Mouse (Mus musculus): ENCODE data around the gene Gpr171. TPM values are rescaled to one million over a fixed set of nuclear protein-coding genes. Genes with fewer than 3 reads are reported as not detected.
"Not testable (repeated sequence)": the region's sequence is repeated elsewhere in the genome, so short reads cannot be mapped to it uniquely, and the experiment has no call there.

The Gpr171 gene
- 0.32 and 0.49 TPM in 2 replicates for polyA plus RNA-seq (2012; rRNA removed)

DNA sequence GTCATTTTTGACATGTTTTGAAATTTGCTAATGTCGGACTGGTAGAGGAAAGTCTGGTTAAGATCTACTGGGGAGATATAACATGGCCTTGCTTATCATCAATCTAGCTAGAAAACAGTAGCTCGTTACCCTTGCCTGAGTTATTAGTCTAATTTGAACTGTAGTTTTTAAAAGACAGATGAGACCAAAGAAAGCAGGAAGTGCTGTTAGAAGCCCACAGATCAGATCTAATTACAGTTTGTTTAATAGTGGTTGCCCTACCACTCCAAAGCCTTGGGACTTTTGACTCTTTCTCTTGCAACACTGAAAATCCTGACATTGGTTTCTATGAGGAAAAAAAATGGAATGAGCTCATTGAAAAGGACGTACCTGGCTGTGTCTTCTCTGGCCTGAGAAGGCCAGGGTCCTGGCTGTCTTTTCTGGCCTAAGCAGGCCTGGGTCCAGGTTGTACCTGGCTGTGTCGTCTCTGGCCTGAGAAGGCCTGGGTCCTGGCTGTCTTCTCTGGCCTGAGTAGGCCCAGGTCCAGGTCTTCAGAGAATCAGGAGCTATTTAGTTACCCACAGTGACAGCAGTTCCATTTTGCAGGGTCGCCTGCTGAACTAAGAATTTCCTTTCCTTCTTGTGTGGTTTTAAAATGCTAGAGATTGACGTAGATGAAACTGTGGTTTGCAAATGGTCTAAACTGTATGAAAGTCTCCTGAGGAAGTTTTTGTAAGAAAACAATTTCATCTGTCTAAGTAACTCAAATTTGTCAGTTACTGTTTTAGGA, at the start of gene Gpr171:
Gpr171 (minus strand) TSS at position 604 of the 769 bp plus-strand sequence.
- Histone ChIP-seq H3K4me1 (ENCODE audit: control insufficient read depth, insufficient read depth, insufficient read length, low read length) (no peaks in the 10 kb centered on the region), H3K27ac (ENCODE audit: insufficient read depth, low read depth, low read length) (peak within 1 kb of the TSS; percentile 92), H3K4me3 (ENCODE audit: low read depth, low read length) (peak within 1 kb of the TSS; percentile 58), H3K36me3 (ENCODE audit: control insufficient read depth, insufficient read depth, low read length) (no peaks in the 10 kb centered on the region), H3K27me3 (ENCODE audit: control insufficient read depth, insufficient read depth, low read length) (no peaks in the 10 kb centered on the region)
- 71% methylated on average over 6 of the region's 6 CpGs for WGBS
- no peak for TF ChIP-seq CTCF (IDR thresholded peaks at IDR 0.05; ENCODE audit: extremely low read depth, insufficient read length, insufficient replicate concordance, low read depth, low read length)
- 0 out of 2 replicates have a peak, but pooled peaks have one; percentile 9 for TF ChIP-seq POLR2A (IDR thresholded peaks at IDR 0.05; ENCODE audit: low read depth, low read length)

DNA sequence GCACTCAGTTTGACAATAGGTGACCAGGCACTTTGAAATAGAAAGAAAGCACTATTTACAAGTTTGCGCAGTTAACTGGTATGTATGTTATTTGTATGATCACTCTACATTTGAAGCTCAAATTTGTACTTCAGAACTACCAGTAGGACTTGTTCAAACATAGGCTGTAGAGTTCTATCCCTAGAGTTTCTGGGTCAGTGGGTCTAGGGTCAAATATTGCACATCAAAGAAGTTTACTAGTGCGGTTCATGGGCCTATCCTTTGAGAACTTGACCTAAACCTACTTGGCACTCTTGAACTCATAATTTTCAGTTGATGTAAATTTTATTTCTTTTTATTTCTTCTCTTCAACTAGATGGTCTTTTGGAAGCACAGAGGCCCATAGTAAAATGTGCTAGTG, 49.0 kb upstream of the Gpr171 start:
- Histone ChIP-seq H3K4me1 (ENCODE audit: control insufficient read depth, insufficient read depth, insufficient read length, low read length) (no peaks in the 10 kb centered on the region), H3K36me3 (ENCODE audit: control insufficient read depth, insufficient read depth, low read length) (no peaks in the 10 kb centered on the region), H3K27me3 (ENCODE audit: control insufficient read depth, insufficient read depth, low read length) (no peaks in the 10 kb centered on the region), H3K27ac (ENCODE audit: insufficient read depth, low read depth, low read length) (no peak overlapping the region), H3K4me3 (ENCODE audit: low read depth, low read length) (no peak overlapping the region)
- 93% methylated on average over 2 of the region's 2 CpGs for WGBS
- no peak for TF ChIP-seq CTCF (IDR thresholded peaks at IDR 0.05; ENCODE audit: extremely low read depth, insufficient read length, insufficient replicate concordance, low read depth, low read length)
- no peak for TF ChIP-seq POLR2A (IDR thresholded peaks at IDR 0.05; ENCODE audit: low read depth, low read length)

- H3K4me3 ChIP-seq (ENCODE audit: low read depth, low read length), result no peak overlapping the region
- TF ChIP-seq CTCF (IDR thresholded peaks at IDR 0.05; ENCODE audit: extremely low read depth, insufficient read length, insufficient replicate concordance, low read depth, low read length) (no peak), POLR2A (IDR thresholded peaks at IDR 0.05; ENCODE audit: low read depth, low read length) (no peak)
- no peak overlapping the region for H3K27ac ChIP-seq (ENCODE audit: insufficient read depth, low read depth, low read length)
- no peaks in the 10 kb centered on the region for H3K27me3 ChIP-seq (ENCODE audit: control insufficient read depth, insufficient read depth, low read length)
- no peaks in the 10 kb centered on the region for H3K36me3 ChIP-seq (ENCODE audit: control insufficient read depth, insufficient read depth, low read length)
- no peaks in the 10 kb centered on the region for H3K4me1 ChIP-seq (ENCODE audit: control insufficient read depth, insufficient read depth, insufficient read length, low read length)
Measured at GRCm38 (mm10) chr3:59149646-59150045, 48.0 kb upstream of the Gpr171 start.

GRCm38 (mm10) chr3:59145194-59145593, 43.6 kb upstream of the Gpr171 start:
- 67% methylated on average over 5 of the region's 5 CpGs for WGBS

GRCm38 (mm10) chr3:59141507-59142305, 40.1 kb upstream of the Gpr171 start:
- Histone ChIP-seq H3K4me3 (ENCODE audit: low read depth, low read length) (no peak overlapping the region), H3K4me1 (ENCODE audit: control insufficient read depth, insufficient read depth, insufficient read length, low read length) (no peaks in the 10 kb centered on the region), H3K27me3 (ENCODE audit: control insufficient read depth, insufficient read depth, low read length) (no peaks in the 10 kb centered on the region), H3K27ac (ENCODE audit: insufficient read depth, low read depth, low read length) (no peak overlapping the region), H3K36me3 (ENCODE audit: control insufficient read depth, insufficient read depth, low read length) (no peaks in the 10 kb centered on the region)
- TF ChIP-seq CTCF (IDR thresholded peaks at IDR 0.05; ENCODE audit: extremely low read depth, insufficient read length, insufficient replicate concordance, low read depth, low read length) (no peak), POLR2A (IDR thresholded peaks at IDR 0.05; ENCODE audit: low read depth, low read length) (no peak)
- 80% methylated on average over 8 of the region's 8 CpGs for WGBS

More at GRCm38 (mm10) chr3:59145194-59145593, 43.6 kb upstream of the Gpr171 start:
- no peak overlapping the region for H3K27ac ChIP-seq (ENCODE audit: insufficient read depth, low read depth, low read length)
- no peaks in the 10 kb centered on the region for H3K4me1 ChIP-seq (ENCODE audit: control insufficient read depth, insufficient read depth, insufficient read length, low read length)
- TF ChIP-seq POLR2A (IDR thresholded peaks at IDR 0.05; ENCODE audit: low read depth, low read length), result no peak
- no peak for TF ChIP-seq CTCF (IDR thresholded peaks at IDR 0.05; ENCODE audit: extremely low read depth, insufficient read length, insufficient replicate concordance, low read depth, low read length)
- no peaks in the 10 kb centered on the region for H3K36me3 ChIP-seq (ENCODE audit: control insufficient read depth, insufficient read depth, low read length)
- no peak overlapping the region for H3K4me3 ChIP-seq (ENCODE audit: low read depth, low read length)
- no peaks in the 10 kb centered on the region for H3K27me3 ChIP-seq (ENCODE audit: control insufficient read depth, insufficient read depth, low read length)

- not testable (repeated sequence) for H3K4me1 ChIP-seq (ENCODE audit: control insufficient read depth, insufficient read depth, insufficient read length, low read length); H3K27ac ChIP-seq (ENCODE audit: insufficient read depth, low read depth, low read length); H3K36me3 ChIP-seq (ENCODE audit: control insufficient read depth, insufficient read depth, low read length); H3K4me3 ChIP-seq (ENCODE audit: low read depth, low read length); H3K27me3 ChIP-seq (ENCODE audit: control insufficient read depth, insufficient read depth, low read length)
- 86% methylated on average over 4 of the region's 4 CpGs for WGBS
Measured at GRCm38 (mm10) chr3:59140941-59141340, 39.3 kb upstream of the Gpr171 start.

DNA sequence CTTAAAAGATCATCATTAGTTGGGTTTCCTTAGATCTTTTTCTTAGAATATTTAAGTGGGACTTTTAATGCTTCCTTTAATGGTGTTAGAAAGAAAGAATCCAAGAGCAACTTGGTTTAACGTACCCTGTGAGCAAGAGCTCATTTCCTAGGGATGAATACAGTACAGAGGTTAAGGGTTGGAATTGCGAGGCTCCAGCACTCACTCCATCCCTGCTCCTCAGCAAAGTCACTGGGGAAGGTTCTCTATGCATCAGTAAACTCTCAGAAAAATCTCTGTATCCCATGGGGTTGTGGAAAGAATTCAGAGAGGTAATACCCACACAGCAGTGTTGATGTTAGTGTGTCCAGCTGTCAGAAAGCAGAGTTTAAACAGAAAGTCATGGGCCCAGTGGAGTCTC, 38.5 kb upstream of the Gpr171 start:
- H3K4me1 ChIP-seq (ENCODE audit: control insufficient read depth, insufficient read depth, insufficient read length, low read length), result no peaks in the 10 kb centered on the region
- TF ChIP-seq POLR2A (IDR thresholded peaks at IDR 0.05; ENCODE audit: low read depth, low read length), result no peak
- no peak for TF ChIP-seq CTCF (IDR thresholded peaks at IDR 0.05; ENCODE audit: extremely low read depth, insufficient read length, insufficient replicate concordance, low read depth, low read length)
- no peaks in the 10 kb centered on the region for H3K27me3 ChIP-seq (ENCODE audit: control insufficient read depth, insufficient read depth, low read length)
- H3K4me3 ChIP-seq (ENCODE audit: low read depth, low read length), result no peak overlapping the region
- no peak overlapping the region for H3K27ac ChIP-seq (ENCODE audit: insufficient read depth, low read depth, low read length)
- no peaks in the 10 kb centered on the region for H3K36me3 ChIP-seq (ENCODE audit: control insufficient read depth, insufficient read depth, low read length)
- 70% methylated on average over 2 of the region's 2 CpGs for WGBS

Data from small intestine, adult 2 months (tissue).